Mouse (Mus musculus) neural tube, embryonic 15.5 days (tissue): ENCODE results near the gene Gp9. TPM values are rescaled to one million over a fixed set of nuclear protein-coding genes. Genes with fewer than 3 reads are reported as not detected.

Experiments
- ATAC-seq: fragments of 200-750 bp; cut with Nextera tagmentation; 2 replicates; pipeline ENCODE4 v1.8.0; 2017; ENCODE audit warnings: mild to moderate bottlenecking, moderate TSS enrichment, moderate library complexity; ENCODE audit not compliant: low FRiP score
- H3K27ac ChIP-seq: fragments of 300-500 bp; sonication (generic); replicated peaks from 2 replicates; pipeline ENCODE4 v1.5.1; 2015; ENCODE audit warnings: mild to moderate bottlenecking, inconsistent platforms
- H3K27me3 ChIP-seq: fragments of 300-500 bp; sonication (generic); replicated peaks from 2 replicates; pipeline ENCODE4 v1.6.1; 2015; ENCODE audit warnings: inconsistent platforms
- H3K36me3 ChIP-seq: fragments of 300-500 bp; sonication (generic); 2 replicates; pipeline ENCODE4 v1.6.1; 2015; ENCODE audit warnings: inconsistent platforms
- H3K4me1 ChIP-seq: fragments of 300-500 bp; sonication (generic); 2 replicates; pipeline ENCODE4 v1.6.1; 2015; ENCODE audit warnings: inconsistent platforms
- H3K4me2 ChIP-seq: fragments of 300-500 bp; sonication (generic); 2 replicates; pipeline ENCODE4 v1.6.1; 2015; ENCODE audit warnings: inconsistent platforms, mild to moderate bottlenecking, moderate library complexity
- H3K4me3 ChIP-seq: fragments of 300-500 bp; sonication (generic); replicated peaks from 2 replicates; pipeline ENCODE4 v1.5.1; 2015; ENCODE audit warnings: mild to moderate bottlenecking, inconsistent platforms
- H3K9ac ChIP-seq: fragments of 300-500 bp; sonication (generic); replicated peaks from 2 replicates; pipeline ENCODE4 v1.6.1; 2015; ENCODE audit warnings: mild to moderate bottlenecking, inconsistent platforms
- H3K9me3 ChIP-seq: fragments of 300-500 bp; sonication (generic); replicated peaks from 2 replicates; pipeline ENCODE4 v1.6.1; 2016; ENCODE audit warnings: inconsistent platforms
- WGBS: fragments of 180-500 bp; shearing (Covaris S2); methylation state at CpG from one replicate; pipeline ENCODE4 v1.1.7; 2015; ENCODE audit warnings: mixed read lengths; 5-methylcytosine and 5-hydroxymethylcytosine counted together
- polyA plus RNA-seq: library from polyadenylated mRNA; unstranded; fragments of >200 nt; fragmentation: Nextera tagmentation; extraction: Ambion mirVana; gene quantifications from 2 replicates; pipeline ENCODE4 v1.2.1, GENCODE M21; 2015

Gp9 gene
- polyA plus RNA-seq, 1 experiment from 2014 or later: 0.65 TPM

- H3K4me3 ChIP-seq: no peak overlapping the region
- no peak for ATAC-seq
- H3K4me2 ChIP-seq: no peak overlapping the region
- no peak overlapping the region for H3K9ac ChIP-seq
- no peaks in the 10 kb centered on the region for H3K27me3 ChIP-seq
- WGBS: 77% methylated on average over 7 of the region's 7 CpGs
- no peak overlapping the region for H3K27ac ChIP-seq
- H3K4me1 ChIP-seq: peaks cover 12% of the 10 kb centered on the region
- no peaks in the 10 kb centered on the region for H3K9me3 ChIP-seq
- peaks cover 17% of the 10 kb centered on the region for H3K36me3 ChIP-seq
These were observed 13.1 kb downstream of the Gp9 start for GRCm38 (mm10) chr6:87790779-87791480.

GRCm38 (mm10) chr6:87791826-87792225, 14.0 kb downstream of the Gp9 start:
- Histone ChIP-seq H3K9me3 (no peaks in the 10 kb centered on the region), H3K36me3 (peaks cover 17% of the 10 kb centered on the region), H3K4me3 (no peak overlapping the region), H3K4me2 (no peak overlapping the region), H3K27me3 (no peaks in the 10 kb centered on the region), H3K27ac (no peak overlapping the region), H3K9ac (no peak overlapping the region), H3K4me1 (peaks cover 16% of the 10 kb centered on the region)
- WGBS: 94% methylated on average over 5 of the region's 5 CpGs
- no peak for ATAC-seq

- H3K36me3 ChIP-seq: peaks cover 17% of the 10 kb centered on the region
- no peak for ATAC-seq
- peaks cover 19% of the 10 kb centered on the region for H3K4me1 ChIP-seq
- no peak overlapping the region for H3K4me3 ChIP-seq
- WGBS: 95% methylated on average over 10 of the region's 10 CpGs
- no peaks in the 10 kb centered on the region for H3K9me3 ChIP-seq
- no peak overlapping the region for H3K27ac ChIP-seq
- no peak overlapping the region for H3K4me2 ChIP-seq
- no peaks in the 10 kb centered on the region for H3K27me3 ChIP-seq
- H3K9ac ChIP-seq: no peak overlapping the region
These were observed 16.1 kb downstream of the Gp9 start for GRCm38 (mm10) chr6:87793821-87794510.

- Histone ChIP-seq H3K27ac (no peak overlapping the region), H3K4me3 (no peak overlapping the region), H3K4me1 (peaks cover 8% of the 10 kb centered on the region), H3K4me2 (no peak overlapping the region), H3K9ac (no peak overlapping the region), H3K36me3 (peaks cover 17% of the 10 kb centered on the region), H3K9me3 (no peaks in the 10 kb centered on the region), H3K27me3 (no peaks in the 10 kb centered on the region)
- WGBS: 47% methylated on average over 6 of the region's 6 CpGs
- no peak for ATAC-seq
These were observed 17.7 kb downstream of the Gp9 start for GRCm38 (mm10) chr6:87795385-87796150.

GRCm38 (mm10) chr6:87796251-87796880, 18.5 kb downstream of the Gp9 start:
- Histone ChIP-seq H3K27ac (no peak overlapping the region), H3K4me1 (peaks cover 8% of the 10 kb centered on the region), H3K36me3 (peaks cover 15% of the 10 kb centered on the region), H3K4me3 (no peak overlapping the region), H3K4me2 (no peak overlapping the region), H3K9me3 (no peaks in the 10 kb centered on the region), H3K27me3 (no peaks in the 10 kb centered on the region), H3K9ac (no peak overlapping the region)
- no peak for ATAC-seq
- WGBS: 94% methylated on average over 6 of the region's 6 CpGs

- WGBS: 42% methylated on average over 2 of the region's 2 CpGs
- peaks cover 8% of the 10 kb centered on the region for H3K4me1 ChIP-seq
- peaks cover 8% of the 10 kb centered on the region for H3K36me3 ChIP-seq
- H3K27me3 ChIP-seq: no peaks in the 10 kb centered on the region
- no peak overlapping the region for H3K9ac ChIP-seq
- H3K4me2 ChIP-seq: no peak overlapping the region
- H3K4me3 ChIP-seq: no peak overlapping the region
- H3K27ac ChIP-seq: no peak overlapping the region
- no peak for ATAC-seq
- no peaks in the 10 kb centered on the region for H3K9me3 ChIP-seq
These were observed 19.4 kb downstream of the Gp9 start for GRCm38 (mm10) chr6:87797321-87797720.

- WGBS: 89% methylated on average over 6 of the region's 6 CpGs
- H3K27ac ChIP-seq: no peak overlapping the region
- peaks cover under 1% of the 10 kb centered on the region; the same call in 1 of the 2 replicates for H3K36me3 ChIP-seq
- H3K4me3 ChIP-seq: no peak overlapping the region
- no peak overlapping the region for H3K9ac ChIP-seq
- H3K9me3 ChIP-seq: no peaks in the 10 kb centered on the region
- H3K4me2 ChIP-seq: no peak overlapping the region
- ATAC-seq: no peak
- H3K4me1 ChIP-seq: peaks cover 8% of the 10 kb centered on the region
- no peaks in the 10 kb centered on the region for H3K27me3 ChIP-seq
These were observed 21.7 kb downstream of the Gp9 start for GRCm38 (mm10) chr6:87799576-87799975.

- H3K9ac ChIP-seq: no peak overlapping the region
- 87% methylated on average over 6 of the region's 7 CpGs for WGBS
- H3K4me3 ChIP-seq: no peak overlapping the region
- ATAC-seq: no peak
- H3K27me3 ChIP-seq: no peaks in the 10 kb centered on the region
- no peaks in the 10 kb centered on the region for H3K9me3 ChIP-seq
- no peak overlapping the region for H3K4me2 ChIP-seq
- no peaks in the 10 kb centered on the region for H3K36me3 ChIP-seq
- no peak overlapping the region for H3K27ac ChIP-seq
- peaks cover 4% of the 10 kb centered on the region; the same call in 1 of the 2 replicates for H3K4me1 ChIP-seq
These were observed 24.6 kb downstream of the Gp9 start for GRCm38 (mm10) chr6:87802462-87802861.

- Histone ChIP-seq H3K36me3 (no peaks in the 10 kb centered on the region), H3K9me3 (no peaks in the 10 kb centered on the region), H3K4me2 (no peak overlapping the region), H3K27ac (no peak overlapping the region), H3K9ac (no peak overlapping the region), H3K4me1 (peaks cover 4% of the 10 kb centered on the region; the same call in 1 of the 2 replicates), H3K4me3 (no peak overlapping the region), H3K27me3 (no peaks in the 10 kb centered on the region)
- no peak for ATAC-seq
- 97% methylated on average over 1 of the region's 1 CpGs for WGBS
These were observed 26.2 kb downstream of the Gp9 start for GRCm38 (mm10) chr6:87804036-87804435.

- no peaks in the 10 kb centered on the region for H3K36me3 ChIP-seq
- H3K4me2 ChIP-seq: no peak overlapping the region
- H3K9ac ChIP-seq: no peak overlapping the region
- no peak for ATAC-seq
- no peak overlapping the region for H3K4me3 ChIP-seq
- 73% methylated on average over 7 of the region's 7 CpGs for WGBS
- no peaks in the 10 kb centered on the region for H3K9me3 ChIP-seq
- H3K27ac ChIP-seq: no peak overlapping the region
- H3K4me1 ChIP-seq: peaks cover 12% of the 10 kb centered on the region
- H3K27me3 ChIP-seq: no peaks in the 10 kb centered on the region
These were observed 27.0 kb downstream of the Gp9 start for GRCm38 (mm10) chr6:87804886-87805285.

GRCm38 (mm10) chr6:87805448-87805847, 27.6 kb downstream of the Gp9 start:
- Histone ChIP-seq H3K36me3 (no peaks in the 10 kb centered on the region), H3K4me2 (no peak overlapping the region), H3K9me3 (no peaks in the 10 kb centered on the region), H3K4me3 (no peak overlapping the region), H3K4me1 (peaks cover 17% of the 10 kb centered on the region), H3K9ac (no peak overlapping the region), H3K27ac (no peak overlapping the region), H3K27me3 (no peaks in the 10 kb centered on the region)
- ATAC-seq: no peak
- WGBS: 93% methylated on average over 7 of the region's 7 CpGs
